Mouse (Mus musculus) lung, postnatal 14 days (tissue): Measurements from ENCODE around the gene Fam98b.

Experiments used
- DNase-seq: peaks from one replicate; pipeline ENCODE4 v3.0.0; 2021

Fam98b gene

DNA sequence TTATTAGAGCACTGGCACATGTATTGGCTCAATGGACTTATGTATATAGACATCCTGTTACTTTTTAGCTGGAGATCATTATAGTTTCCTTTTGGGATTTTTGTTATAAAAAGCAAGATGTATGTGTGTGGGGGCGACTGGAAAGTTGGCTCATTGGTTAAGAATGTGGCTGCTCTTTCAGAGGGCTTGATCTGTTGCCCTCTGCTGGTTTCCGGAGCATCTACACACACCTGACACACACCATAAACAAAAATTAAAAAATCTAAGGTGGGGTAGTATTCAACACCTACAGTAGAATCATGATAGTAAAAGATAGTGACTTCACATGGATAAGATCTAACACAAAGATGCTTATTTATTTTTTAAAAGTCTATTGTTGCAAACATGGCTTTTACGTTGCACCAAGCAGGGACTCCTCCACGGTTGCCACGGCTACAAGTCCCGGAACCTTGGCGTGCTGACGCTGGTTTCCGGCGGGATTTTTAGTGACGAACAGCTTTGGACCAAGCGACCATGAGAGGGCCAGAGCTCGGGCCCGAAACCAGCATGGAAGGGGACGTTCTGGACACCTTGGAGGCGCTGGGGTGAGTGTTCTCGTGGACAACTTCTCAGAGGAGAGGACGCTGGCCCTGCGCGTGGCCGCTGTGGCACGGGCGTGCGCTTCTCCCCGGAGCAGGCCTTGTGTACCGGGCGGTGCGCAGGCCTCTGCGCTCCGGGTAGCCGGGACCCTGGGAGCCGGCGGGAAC, at the start of gene Fam98b:
Gene Fam98b, plus strand, starts transcription at position 485 of the 746 bp plus-strand sequence.
- DNase-seq, result peak; percentile 88

- no peak for DNase-seq
These were observed 48.6 kb upstream of the Fam98b start for GRCm38 (mm10) chr2:117200869-117201338.

GRCm38 (mm10) chr2:117203350-117203749, 46.2 kb upstream of the Fam98b start:
- DNase-seq, result no peak

DNA sequence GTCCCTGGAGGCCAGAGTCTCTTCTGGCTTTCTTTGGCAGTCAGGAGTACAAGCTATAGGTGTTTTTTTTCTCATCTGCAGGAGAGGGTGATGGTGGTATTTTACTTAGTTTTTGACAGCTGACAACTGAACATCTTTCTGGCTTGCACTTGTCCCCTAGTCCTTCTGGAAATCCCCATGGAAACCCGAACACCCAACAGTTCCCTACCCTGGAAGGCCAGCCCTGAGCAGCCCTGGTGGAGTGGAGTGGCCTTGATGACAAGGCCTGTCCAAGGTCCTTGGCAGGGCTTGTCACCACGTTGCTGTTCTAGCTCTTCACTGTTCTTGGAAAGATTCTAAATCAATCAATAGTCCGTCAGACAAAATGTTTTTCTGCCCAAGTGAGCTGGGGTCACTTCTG, 45.0 kb upstream of the Fam98b start:
- no peak for DNase-seq

DNA sequence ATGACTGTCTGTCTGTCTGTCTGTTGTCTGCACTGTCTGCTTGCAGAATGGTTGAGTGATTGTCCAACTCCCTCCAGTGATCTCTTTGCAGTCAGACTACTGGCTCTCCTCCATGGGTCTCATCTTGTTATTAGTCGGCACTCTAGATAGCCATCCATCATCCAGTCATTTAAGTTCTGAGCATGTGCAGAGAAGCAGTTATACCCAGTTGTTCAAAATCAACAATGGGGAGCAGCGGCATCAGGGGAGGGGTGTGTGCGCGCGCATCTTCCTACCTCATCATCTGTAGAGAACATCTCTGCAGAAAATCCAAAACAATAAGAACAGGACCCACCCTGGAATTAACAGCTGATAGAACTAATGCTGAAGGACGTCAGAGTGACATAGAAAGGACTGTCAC, 44.5 kb upstream of the Fam98b start:
- DNase-seq, result no peak

DNA sequence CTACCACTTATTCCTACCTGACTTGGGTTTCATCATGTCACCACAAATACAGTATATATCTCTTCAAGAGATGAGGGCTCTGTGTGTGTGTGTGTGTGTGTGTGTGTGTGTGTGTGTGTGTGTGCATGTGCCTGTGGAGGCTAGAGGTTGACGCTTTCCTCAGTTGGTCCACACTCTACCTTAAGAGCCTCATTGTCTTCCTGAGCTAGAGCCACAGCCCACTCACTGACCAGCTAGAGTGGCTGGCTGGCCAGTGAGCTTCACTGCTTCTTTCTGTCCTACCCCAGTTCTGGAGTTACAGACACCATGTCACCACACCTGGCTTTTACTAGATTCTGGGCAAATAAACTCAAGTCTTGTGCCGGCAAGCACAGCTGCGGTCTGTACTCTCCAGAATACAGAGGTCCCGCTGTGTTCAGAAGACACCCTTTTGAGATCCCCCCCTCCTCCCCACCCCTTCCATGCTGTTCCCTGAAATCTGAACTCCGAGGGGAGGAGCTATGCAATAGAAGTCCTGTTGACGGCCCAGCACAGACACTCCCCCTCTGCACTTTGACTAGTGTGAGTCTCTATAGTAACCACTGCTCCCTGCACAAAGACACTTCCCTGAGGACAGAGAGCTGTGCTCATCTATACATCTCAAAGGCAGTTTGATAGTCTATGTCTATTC, 39.0 kb upstream of the Fam98b start:
- no peak for DNase-seq

GRCm38 (mm10) chr2:117216152-117216551, 33.4 kb upstream of the Fam98b start:
- no peak for DNase-seq

DNA sequence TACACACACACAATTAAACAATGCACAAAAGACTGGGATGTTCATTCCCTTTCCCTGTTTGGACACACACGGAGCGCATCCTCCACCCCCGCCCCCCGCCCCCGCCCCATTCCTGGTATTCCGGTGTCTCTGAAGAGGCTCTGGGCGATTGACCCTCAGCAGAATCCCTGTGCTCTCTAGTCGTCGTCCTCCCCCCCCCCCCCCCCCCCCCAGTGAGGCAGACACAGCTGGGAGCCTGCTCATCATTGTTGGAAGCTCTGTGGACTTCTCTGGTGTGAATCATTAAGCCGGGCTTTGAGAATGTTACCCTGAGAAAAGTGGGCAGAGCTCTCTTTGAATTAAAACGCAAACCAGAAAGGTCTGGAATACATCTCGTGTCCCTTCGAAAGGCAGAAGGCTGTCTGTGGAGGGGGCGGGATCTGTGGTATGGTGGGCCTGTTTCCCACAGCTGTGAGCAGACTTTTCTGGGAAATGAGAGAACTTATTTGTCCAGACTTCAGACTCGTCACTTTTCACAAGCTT, 31.8 kb upstream of the Fam98b start:
- DNase-seq, result no peak

GRCm38 (mm10) chr2:117219536-117219935, 30.0 kb upstream of the Fam98b start:
- DNase-seq, result no peak

- DNase-seq, result no peak
These were observed 26.9 kb upstream of the Fam98b start for GRCm38 (mm10) chr2:117222651-117223050.

DNA sequence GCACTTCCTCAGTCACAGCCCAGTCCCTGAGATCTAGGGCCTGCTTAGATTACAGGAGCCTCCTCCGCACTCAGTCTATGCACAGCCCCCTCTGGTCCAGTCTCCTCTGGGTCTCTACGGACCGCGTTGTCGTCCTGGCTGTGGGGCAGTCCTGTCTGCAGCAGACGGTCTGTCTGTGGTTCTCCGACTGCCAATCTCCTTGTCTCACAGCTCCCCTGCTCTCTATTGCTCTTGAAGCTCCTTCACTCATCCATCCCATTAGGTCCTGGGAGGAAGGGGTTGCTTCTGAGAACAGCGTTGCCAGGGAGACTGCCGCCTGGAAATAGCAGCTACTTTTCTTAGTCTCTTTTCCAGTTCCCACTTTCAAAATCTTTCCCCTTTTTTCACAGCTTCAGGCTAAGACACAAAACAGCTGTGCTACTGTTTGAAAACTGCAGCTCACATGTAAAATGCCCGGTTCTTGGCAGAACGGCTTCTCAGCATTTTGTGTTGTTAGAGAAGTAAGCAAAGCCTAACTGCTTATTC, 20.9 kb upstream of the Fam98b start:
- no peak for DNase-seq

DNA sequence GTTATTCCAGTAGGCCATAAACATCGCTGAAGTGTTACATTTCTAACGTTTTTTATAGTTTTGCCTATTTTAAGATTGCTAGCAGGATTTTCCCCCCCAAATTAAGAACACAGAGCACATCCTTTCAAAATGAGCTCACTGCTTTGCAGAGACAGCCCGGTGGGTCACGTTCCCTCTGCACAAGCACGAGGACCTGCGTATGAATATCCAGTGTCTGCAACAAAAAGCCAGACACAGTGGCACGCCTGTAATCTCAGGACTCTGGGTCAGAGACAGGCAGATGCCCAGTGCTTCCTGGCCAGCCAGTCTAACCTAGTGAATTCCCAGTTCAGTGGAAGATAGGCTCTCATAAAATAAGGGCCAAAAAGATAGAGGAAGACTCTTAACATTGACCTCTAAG, 19.3 kb upstream of the Fam98b start:
- no peak for DNase-seq

GRCm38 (mm10) chr2:117231257-117231656, 18.3 kb upstream of the Fam98b start:
- DNase-seq, result peak; percentile 90

DNA sequence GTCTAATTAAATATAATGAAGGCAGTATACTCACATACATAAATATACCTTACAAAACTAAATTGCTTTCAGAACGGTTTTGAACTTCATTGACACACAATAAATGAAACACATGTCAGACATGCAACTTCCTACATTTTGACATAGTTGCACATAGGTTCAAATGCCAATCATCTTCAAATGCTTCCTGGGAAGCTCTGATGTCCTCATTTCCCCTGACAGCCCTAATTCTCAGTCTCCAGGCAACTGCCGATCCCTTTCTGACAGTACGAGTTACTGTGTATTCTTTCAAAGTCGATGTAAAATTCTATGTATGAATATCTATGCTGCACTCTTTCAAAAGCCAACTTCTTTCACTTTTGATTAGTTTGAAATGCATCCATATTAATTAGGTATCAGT, 7.6 kb upstream of the Fam98b start:
- no peak for DNase-seq

DNA sequence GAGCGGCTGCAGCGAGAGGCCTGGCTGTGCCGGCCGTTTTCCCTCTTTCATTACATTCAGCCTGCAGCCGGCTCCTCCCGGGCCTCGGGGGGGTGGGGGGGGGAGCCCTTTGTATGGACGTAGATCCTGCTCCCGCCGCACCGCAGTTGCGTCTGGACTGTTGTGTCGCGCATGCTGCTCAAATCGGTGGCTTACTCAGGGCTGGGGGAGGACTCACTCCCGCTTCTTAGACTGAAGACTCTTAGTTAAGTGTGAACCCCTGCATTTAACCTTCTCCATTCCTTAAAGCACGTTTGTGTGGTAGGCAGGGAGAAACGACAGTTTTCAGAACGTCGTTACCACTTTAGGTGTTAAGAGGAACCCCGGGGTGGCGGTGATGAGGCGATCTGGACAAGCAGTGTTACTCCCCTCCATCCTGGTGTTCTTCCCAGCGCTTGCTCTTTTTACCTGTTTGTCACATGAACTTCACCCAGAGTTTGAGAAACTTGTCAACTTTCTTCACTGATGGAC, 517 bp downstream of the Fam98b start:
- DNase-seq, result no peak

GRCm38 (mm10) chr2:117255415-117255814, 5.9 kb downstream of the Fam98b start:
- no peak for DNase-seq

- no peak for DNase-seq
These were observed 8.1 kb downstream of the Fam98b start for GRCm38 (mm10) chr2:117257617-117258016.

DNA sequence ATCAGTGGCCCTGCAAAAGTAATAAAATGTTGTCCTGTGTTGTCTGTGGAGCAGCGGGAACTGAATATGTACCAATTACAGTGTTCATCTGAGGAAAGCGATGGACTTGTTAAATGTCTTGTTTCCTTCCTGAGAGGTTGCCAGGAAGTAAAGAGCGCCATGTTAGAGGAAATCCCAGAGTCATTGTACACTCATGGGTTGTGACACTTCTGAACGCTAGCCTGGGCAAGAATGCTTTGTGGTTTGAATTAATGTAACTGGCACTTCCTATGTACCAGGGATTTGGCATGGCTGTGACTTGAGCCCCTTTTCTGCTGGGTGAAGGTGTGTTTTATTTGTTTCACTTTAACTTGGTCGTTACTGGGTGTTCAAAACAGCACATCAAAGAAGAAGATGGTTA, 12.6 kb downstream of the Fam98b start:
- no peak for DNase-seq

DNA sequence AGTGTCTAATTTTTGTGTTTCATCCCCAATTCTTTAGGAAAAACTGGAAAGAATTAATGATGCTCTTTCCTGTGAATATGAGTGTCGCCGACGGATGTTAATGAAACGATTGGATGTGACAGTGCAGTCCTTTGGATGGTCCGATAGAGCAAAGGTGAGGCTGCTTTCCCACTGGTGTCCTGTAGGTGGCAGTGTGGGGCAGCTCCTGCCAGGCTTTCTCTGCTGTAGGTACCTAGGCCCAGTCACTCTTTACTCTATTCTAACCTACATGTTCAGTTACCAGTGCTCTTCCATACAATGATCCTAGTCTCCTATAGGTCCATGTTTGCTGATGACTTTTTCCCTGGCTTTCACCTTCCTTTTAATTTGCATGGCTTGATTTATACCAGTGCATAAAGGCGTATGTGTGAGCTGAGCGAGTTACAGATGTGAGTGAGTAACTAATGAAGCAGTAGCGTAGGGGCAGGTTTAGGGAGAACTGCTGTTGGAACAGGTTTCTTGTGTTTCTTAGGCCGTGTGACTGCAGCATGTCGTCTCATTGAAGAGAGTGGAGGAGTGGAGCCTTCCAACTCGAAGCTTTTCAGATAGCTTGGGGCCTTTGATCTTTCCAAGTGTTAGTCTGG, 14.4 kb downstream of the Fam98b start:
- peak; percentile 69 for DNase-seq

- no peak for DNase-seq
These were observed 38.8 kb downstream of the Fam98b start for GRCm38 (mm10) chr2:117288291-117288690.

- DNase-seq, result no peak
These were observed 50.3 kb downstream of the Fam98b start for GRCm38 (mm10) chr2:117299596-117300448.
